Mouse (Mus musculus) thymus, postnatal 4 days (tissue): ENCODE measurements around the gene Ddx50.
"Not testable (repeated sequence)": the region's sequence is repeated elsewhere in the genome, so short reads cannot be mapped to it uniquely, and the experiment has no call there.

Source experiments
- DNase-seq: peaks from one replicate; pipeline ENCODE4 v3.0.0; 2021

Gene Ddx50

DNA sequence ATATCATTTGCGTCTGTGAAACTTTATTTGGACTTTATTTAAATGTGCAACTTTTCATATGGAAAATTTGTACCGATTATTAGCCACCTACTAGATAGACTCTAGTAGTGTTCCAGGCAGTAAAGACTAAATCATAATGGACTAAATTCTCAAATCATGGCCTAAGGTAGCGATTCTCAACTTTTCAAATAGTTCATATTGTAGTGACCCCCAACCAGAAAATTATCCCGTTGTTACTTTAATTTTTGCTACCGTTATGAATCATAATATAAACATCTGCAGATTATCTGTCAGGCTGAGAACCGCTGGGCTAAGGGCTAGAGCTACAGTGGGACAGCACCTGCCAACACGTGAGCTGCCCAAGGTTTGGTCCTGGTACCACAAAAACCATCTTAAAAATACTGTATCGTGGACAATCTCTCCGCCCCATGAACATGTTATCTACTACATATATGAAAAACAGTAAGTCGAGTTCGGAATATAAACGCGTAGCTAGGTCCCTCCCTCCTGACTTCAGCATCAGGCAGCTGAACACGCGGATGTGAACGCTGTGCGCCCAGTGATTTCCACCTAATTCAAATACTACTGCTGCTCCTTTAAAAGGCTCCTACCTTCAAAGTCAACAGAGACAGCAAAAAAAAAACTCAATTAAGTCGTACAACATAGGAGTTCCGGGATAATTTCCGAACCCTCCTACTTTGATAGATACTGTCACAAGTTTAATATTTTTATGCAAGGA, 49.8 kb downstream of the Ddx50 start:
- peak; percentile 29 for DNase-seq

DNA sequence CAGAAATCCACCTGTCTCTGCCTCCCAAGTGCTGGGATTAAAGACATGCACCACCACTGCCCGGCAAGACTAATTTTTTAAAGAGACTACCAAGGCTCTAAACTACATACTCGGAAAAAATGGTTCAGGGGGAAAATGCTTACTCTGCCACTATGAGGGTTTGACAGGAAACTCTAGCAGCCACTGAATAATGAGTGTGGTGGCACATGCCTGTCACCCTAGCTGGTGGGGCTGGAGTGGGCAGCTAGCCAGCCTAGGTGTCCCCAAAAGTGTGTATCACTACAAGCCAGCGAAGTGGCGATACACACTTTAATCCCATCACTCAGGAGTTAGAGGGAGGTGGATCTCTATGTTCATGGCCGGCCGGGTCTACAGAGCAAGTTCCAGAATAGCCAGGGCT, 51.0 kb downstream of the Ddx50 start:
- DNase-seq = no peak

DNA sequence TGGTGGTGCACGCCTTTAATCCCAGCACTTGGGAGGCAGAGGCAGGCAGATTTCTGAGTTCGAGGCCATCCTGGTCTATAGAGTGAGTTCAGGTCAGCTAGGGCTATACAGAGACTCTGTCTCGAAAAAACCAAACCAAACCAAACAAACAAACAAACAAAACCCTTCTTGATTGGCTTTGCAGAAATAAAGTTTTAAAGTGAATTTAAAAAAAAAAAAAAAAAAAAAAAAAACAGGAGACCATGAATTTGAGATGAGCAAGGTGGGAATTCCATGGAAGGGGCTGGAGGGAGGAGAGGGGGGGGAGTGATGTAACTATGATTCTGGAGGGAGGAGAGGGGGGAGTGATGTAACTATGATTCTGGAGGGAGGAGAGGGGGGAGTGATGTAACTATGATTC, 51.7 kb downstream of the Ddx50 start:
- DNase-seq = not testable (repeated sequence)

- no peak for DNase-seq
Observed at GRCm38 (mm10) chr10:62592496-62592895, 58.5 kb downstream of the Ddx50 start.

- peak; percentile 94 for DNase-seq
Observed at GRCm38 (mm10) chr10:62590200-62590599, 60.8 kb downstream of the Ddx50 start.

DNA sequence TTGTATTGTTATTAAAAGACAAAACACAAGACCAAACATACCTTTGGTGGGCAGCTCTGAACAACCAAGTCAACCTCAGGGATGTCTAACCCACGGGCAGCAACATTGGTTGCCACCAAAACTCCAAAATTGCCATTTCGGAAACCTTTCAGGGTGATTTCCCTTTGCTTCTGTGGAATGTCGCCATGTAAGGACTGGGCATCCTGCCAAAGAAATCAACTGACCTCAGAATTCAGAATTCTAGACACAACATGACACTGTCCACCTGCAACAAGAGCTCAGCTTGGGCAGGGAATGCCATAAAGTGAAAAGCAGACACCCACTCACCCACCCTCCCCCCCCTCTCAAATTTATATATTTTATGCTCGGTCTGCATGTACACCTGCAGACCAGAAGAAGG, 62.4 kb downstream of the Ddx50 start:
- DNase-seq = no peak

- no peak for DNase-seq
Observed at GRCm38 (mm10) chr10:62583245-62583644, 67.8 kb downstream of the Ddx50 start.

- no peak for DNase-seq
Observed at GRCm38 (mm10) chr10:62582701-62583100, 68.3 kb downstream of the Ddx50 start.

DNA sequence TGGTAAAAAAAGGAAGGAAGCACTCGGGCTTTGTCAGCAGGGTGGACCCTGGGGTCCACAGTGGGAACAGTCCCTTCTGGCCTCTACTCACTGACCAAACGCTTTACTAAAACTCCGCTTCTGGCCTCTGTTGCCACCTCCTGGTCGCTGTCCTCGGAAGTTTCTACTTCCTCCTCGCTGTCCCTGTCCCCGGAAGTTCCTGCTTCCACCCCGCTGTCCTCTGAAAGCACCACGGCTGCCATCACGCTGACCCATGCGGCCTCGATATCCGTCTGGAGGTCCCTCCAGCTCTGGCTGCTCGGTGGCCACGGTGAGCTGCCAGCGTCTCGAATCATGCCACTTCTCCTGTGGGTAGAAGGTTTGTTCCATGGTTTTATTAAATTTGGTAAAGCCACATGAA, 68.8 kb downstream of the Ddx50 start:
- DNase-seq = no peak

DNA sequence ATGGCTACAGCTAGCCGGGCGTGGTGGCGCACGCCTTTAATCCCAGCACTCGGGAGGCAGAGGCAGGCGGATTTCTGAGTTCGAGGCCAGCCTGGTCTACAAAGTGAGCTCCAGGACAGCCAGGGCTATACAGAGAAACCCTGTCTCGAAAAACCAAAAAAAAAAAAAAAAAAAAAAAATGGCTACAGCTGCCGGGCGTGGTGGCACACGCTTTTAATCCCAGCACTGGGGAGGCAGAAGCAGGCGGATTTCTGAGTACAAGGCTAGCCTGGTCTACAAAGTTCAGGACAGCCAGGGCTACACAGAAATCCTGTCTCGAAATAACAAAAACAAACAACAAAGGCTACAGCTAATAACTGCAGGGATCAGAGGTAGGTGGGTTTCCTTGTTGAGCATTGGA, 71.9 kb downstream of the Ddx50 start:
- DNase-seq = not testable (repeated sequence)

DNA sequence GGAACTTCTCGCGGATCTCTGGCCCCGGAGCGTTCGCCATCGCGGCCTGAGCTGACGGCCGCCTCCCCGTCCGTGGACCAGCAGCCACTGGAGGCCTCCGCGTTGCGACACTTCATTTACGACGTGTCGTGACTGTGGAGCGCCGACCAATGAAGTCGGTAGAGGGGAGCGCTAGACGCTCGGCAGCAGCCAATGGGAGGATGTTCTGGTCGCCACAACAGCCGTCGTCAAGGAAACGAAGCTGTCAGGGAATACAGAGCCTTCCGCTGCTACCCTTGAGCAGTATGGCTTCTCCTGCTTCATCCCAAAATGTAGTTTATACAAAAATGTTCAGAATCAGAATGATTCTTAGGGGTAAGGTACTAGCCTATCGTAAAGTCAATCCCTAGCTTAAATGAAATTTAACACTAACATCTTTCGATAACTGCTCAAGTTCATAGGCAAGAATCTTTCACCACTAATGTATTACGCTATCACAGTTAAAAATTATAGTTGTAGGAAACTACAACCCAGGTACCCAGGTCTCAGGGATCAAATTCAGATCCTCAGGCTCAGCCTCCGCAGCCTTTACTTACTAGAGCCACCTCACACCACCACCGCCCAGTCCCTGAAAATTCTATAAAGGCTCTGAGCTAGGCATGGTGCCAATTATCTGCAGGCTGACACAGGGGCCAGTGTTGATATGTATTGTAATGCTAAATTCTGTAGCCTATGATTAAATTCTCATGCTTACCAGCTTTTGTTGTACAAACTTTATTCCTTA, 72.5 kb downstream of the Ddx50 start, which contains the start of gene Kif1bp:
Gene Kif1bp (minus strand): TSS at position 120 of the 763 bp plus-strand sequence.
- peak; percentile 95 for DNase-seq

DNA sequence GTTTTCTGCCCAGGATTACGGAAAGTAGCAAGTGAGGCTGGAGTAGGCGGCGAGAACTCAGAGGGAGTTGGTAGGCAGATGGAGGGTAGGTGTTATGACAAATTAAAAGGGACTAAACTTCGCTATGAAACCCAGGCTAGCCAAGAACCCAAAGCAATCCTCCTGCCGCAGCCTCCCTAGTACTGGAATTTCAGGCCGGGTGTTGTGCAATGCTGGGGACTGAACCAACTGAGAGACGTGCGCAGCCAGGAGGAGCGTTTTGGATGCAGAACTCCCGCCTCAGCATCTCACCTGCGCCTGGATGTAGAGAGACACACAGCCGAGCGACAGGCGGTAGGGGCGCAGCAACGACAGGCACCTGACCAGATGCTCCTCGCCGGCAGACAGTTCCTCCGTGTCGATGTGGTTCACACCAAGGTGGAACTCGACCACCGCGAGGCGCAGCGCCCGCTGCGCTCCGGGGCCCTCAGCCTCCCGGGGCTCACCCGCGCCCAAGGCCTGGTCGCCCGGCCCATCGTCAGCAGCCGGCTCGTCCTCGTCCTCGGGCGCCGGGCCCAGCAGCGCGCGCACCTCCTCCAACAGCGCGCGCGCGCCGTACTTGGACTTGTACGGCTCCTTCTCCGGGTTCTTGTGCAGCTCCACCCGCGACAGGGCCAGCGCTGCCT, 73.2 kb downstream of the Ddx50 start:
- no peak for DNase-seq

DNA sequence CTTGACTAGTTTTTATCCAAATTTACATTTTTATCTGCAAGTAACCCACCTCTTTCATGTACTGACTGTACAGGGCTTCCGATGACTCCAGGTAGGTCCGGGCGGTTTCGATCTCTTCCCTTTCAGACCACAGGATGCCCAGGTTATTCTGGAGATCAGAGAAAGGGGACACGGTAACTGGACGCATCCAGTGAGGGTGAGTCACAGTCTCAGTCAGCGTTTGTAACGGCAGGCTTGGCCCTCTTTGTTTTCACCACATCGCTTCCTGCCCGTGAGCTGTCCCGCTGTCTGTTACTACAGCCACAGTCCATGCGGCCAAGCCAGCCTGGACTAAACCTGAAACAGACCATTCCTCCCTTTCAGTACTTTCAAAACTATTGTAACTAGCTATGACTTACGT, 76.0 kb downstream of the Ddx50 start:
- DNase-seq = no peak

DNA sequence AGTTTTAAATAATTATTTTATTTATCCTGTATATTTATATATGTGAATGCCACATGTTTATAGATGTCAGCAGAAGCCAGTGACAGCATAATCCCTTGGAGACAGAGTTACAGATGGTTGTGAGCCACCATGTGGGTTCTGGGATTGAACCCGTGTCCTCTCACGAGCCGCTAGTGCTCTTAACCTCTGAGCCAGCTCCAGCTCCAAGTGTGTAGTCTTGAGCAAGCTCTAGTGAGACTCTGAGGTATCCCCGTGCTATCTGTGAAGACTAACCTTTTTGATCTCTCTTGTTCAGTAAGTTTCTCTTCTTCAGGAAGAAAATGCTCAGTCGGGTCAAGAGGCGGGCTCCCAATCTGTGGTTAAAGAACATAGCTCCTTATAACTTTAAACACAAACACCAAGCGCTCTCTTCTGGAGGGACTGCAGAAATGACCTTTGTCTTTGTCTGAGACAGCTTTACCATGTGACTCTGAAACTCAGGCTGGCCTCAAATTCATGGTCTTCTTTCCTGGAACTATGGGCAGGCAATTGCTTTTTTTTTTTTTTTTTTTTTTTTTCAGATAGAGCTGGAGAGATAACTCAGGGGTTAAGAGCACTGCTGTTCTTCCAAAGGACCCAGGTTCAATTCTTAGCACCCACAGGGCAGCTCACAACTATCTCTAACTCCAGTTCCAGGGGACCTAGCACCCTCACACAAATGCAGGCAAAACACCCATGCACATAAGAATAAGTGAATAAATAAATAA, 80.7 kb downstream of the Ddx50 start:
- DNase-seq = no peak

DNA sequence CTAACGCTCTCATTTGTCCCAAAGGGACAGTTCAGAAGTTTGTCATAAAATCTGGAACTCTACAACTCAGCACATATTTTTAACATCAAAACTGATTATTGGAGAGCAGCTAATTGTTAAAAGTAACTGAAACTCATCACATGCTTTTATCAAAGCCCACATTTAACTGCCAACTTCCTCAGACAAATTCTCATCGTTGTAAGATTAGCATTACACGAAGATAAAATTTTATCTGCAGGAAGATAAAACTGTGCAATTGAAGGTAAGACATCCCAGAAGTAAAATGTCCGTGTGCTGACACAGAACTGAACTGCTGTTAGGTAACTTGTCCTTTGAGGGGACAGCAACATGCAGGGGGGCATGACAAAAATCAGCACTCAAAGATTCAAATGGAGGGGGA, 82.2 kb downstream of the Ddx50 start:
- DNase-seq = no peak
